Mouse (Mus musculus) cerebellum, adult 2 months (tissue): ENCODE data around the gene Tbc1d19.

ENCODE experiments used
- CTCF ChIP-seq: fragments of 200-500 bp; IDR thresholded peaks from 2 replicates; pipeline ENCODE4 v1.5.1; 2011; ENCODE audit warnings: low read depth, mild to moderate bottlenecking, control low read depth, low read length, moderate library complexity, borderline replicate concordance; ENCODE audit not compliant: insufficient read depth
- POLR2A ChIP-seq: fragments of 200-500 bp; IDR thresholded peaks from 2 replicates; pipeline ENCODE4 v1.6.1; 2011; ENCODE audit warnings: low read length, control low read depth, borderline replicate concordance; ENCODE audit not compliant: insufficient read depth

DNA sequence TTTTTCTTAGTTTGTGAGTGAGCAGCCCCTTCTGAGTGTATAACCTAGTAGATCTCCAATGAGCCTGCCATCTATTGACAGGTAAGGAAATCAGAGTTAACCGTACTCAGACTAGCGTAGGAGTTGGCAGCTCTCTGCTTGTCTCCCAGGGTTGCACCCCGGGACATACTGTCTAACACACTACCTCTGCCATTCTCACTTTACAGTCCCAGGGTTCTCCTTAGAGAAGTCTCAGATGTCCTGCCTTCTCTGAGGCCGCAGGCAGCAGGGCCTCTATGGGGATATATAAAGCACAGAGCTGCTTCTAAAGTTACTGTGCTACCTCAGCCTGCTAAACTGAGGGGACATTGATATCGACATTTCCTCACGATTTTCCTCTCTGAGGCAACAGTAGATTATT is 56.6 kb downstream of the Tbc1d19 start:
- TF ChIP-seq CTCF (no peak), POLR2A (no peak)
